Mouse (Mus musculus) brown adipose tissue, adult 24 weeks (tissue): Measurements from ENCODE around the gene Ica1. TPM values are rescaled to one million over a fixed set of nuclear protein-coding genes. Genes with fewer than 3 reads are reported as not detected.

Experiments
- H3K27ac ChIP-seq: fragments of 200-500 bp; replicated peaks from 2 replicates; pipeline ENCODE4 v1.5.1; 2012; ENCODE audit warnings: low read depth, mild to moderate bottlenecking, low read length
- H3K4me1 ChIP-seq: fragments of 200-500 bp; 2 replicates; pipeline ENCODE4 v1.6.1; 2012; ENCODE audit warnings: low read length, mixed read lengths; ENCODE audit not compliant: control insufficient read depth, insufficient read depth, insufficient read length
- H3K4me3 ChIP-seq: fragments of 200-500 bp; 2 replicates; pipeline ENCODE4 v1.5.1; 2012; ENCODE audit warnings: low read depth, mild to moderate bottlenecking, low read length, moderate library complexity; ENCODE audit not compliant: insufficient read depth
- polyA plus RNA-seq: library from polyadenylated mRNA; stranded (reverse); fragments of >200 nt; gene quantifications from 2 replicates; pipeline ENCODE4 v1.2.4, GENCODE M21; 2012; ENCODE audit not compliant: missing spikeins, insufficient read depth, insufficient read length

Gene Ica1
- polyA plus RNA-seq, 1 experiment = 5.5 TPM

DNA sequence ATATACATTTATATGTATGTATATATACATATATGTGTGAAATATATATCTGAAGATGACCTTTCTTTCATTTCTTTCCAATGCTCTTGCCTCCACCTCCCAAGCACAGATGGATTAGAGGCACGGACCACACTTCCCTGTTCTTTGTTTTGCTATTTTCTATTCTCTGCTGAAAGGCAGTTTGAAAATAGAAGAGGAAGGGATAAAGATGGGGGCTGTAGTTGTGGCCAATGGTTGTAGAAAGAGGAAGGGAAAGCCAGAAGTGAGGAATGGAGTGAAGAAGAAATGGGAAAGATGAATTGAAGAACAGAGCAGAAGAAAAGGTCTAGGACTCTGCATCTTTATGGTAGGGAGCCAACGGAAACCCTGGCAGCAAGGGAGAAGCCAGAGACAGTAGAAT is 122.8 kb downstream of the Ica1 start:
- Histone ChIP-seq H3K27ac (no peak overlapping the region), H3K4me3 (no peak overlapping the region), H3K4me1 (0 out of 2 replicates have a peak, but pooled peaks cover 2% of the 10 kb centered on the region)

- Histone ChIP-seq H3K4me3 (no peak overlapping the region), H3K4me1 (0 out of 2 replicates have a peak, but pooled peaks cover 2% of the 10 kb centered on the region), H3K27ac (no peak overlapping the region)
Observed at GRCm38 (mm10) chr6:8650413-8650812, 127.9 kb downstream of the Ica1 start.

DNA sequence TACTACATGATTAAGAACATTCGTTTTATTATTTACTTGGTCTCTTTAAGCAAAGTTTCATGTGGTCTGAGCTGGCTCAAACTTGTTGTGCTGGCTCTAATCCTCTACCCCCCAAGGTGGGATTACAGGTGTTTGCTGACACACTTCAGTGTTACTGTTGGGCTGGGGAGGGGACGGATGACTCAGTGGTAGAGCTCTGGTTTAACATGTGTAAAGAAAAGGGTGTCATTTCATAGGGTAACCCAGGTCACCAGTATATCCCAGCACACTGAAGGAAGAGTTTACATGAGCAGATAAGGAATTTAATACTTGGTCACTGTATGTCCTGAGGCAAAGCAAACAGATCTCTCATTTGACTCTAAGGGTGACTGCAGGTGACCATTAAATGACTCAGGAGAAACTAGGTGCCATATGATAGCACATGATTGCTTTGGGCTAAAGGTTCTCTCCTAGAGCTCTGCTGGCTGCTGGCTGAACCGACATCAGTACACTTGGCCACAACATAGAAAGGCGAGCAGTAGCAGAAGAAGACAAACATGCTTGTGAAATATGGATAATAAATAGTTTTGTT is 128.9 kb downstream of the Ica1 start:
- no peak overlapping the region for H3K27ac ChIP-seq
- no peaks in the 10 kb centered on the region for H3K4me1 ChIP-seq
- no peak overlapping the region for H3K4me3 ChIP-seq

DNA sequence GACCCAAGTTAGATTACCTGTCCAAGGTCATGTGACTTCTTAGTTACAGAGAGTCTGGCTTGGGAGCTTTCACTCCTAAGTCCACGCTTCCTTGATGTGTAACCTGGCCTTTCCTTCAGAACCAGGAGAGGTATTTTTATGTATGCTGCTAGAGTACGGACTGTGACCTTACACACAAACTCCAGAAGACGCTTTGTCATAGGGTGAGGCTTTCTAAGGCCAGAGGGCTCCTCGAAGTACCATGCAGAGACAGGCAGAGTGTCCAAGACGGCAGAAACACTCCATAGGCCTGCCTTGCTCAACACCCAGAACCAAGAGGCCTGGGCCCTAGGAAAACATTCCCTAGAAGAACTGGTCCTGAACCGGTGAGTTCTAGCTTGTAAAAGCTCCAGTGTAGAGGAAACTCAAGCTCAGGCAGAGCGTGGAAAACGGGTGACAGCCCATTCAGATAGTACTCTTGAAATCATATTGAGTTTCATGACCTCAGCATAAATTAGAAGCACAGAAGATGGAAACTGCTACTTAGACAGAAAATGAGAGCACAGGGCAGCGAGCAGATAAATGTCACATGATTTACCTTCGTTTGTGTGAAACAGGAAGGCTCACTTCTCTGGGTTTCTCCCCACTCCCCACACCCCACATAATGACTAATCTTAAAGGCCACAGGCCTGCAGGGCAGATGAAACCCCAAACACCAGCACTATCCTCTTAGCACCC is 129.9 kb downstream of the Ica1 start:
- H3K4me1 ChIP-seq = no peaks in the 10 kb centered on the region
- H3K27ac ChIP-seq = no peak overlapping the region
- no peak overlapping the region for H3K4me3 ChIP-seq

GRCm38 (mm10) chr6:8647513-8648184 is 130.6 kb downstream of the Ica1 start:
- no peak overlapping the region for H3K4me3 ChIP-seq
- H3K4me1 ChIP-seq = no peaks in the 10 kb centered on the region
- H3K27ac ChIP-seq = no peak overlapping the region

DNA sequence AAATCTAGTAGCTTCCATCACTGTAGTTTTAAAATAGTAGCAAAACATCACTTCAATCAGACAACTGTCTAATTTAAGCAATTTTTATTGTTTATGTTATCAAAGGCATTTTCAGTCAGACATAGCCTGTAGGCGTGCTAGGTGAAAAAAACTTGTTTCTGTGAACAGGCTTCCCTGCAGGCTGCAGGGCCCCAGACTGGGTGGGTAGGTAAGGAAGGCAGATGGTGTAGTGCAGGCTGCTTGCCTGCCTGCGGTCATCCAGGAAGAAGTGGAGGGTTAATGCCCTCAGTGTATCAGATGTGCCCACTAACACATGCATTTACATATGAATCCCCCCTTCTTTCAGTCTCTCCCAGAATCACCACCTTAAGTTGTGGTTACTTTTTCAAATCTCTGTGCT is 132.6 kb downstream of the Ica1 start:
- no peak overlapping the region for H3K4me3 ChIP-seq
- no peaks in the 10 kb centered on the region for H3K4me1 ChIP-seq
- H3K27ac ChIP-seq = no peak overlapping the region

DNA sequence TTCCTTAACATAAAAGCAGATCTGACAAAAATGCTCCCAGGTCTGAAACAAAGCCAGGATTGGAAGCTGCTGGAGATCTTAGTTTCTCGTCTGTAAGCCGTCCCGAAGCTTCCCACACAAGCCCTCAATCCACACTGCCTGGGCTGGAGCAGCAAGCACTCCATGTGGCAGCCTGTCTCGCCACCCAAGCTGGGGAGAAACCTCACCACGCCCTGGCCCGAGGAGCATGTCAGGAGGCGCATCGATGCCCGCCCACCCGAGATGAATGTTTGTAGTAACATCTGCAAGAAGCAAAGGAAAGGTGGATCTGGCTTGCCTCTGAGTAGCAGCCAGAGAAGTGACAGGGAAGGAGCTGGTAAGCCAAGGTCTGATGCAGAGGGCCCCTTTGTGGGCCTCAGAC is 133.6 kb downstream of the Ica1 start:
- no peaks in the 10 kb centered on the region for H3K4me1 ChIP-seq
- no peak overlapping the region for H3K4me3 ChIP-seq
- no peak overlapping the region for H3K27ac ChIP-seq

DNA sequence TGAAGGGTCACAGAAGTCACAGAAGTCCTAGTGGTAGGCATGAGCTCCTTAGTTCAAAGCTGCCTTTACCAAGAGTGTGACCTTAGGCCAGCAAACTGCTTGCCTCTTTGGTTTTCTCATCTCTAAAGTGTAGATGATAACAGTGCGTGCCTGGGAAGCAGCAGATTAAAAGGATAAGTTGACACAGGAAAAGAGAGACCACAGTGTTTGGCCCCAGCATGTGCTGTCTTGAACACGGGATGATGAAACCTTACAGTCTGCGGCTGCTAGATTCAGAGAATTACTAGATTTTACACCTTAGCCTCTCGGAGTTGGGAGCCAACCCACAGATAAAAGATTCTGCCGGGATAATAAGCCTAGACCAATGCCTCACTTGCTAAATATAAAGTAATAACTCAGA is 137.4 kb downstream of the Ica1 start:
- Histone ChIP-seq H3K27ac (no peak overlapping the region), H3K4me3 (no peak overlapping the region), H3K4me1 (no peaks in the 10 kb centered on the region)

DNA sequence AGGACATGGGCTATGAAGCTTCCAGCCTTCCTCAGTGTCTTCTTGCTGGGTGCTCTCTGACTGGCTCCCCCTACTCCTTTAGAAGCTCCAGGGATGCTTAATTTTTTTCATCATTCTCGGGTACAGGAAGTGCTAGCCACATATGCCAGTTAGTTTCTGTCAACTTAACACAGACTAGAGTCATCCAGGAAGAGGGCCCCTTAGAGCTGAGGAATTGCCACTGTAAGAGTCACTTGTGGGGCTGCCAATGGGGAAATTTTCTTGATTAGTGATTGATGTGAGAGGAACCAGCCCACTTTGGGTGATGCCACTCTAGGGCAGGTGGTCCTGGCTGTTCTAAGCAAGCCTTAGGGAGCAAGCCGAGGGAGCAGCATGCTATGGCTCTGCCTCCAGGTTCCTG is 138.8 kb downstream of the Ica1 start:
- Histone ChIP-seq H3K4me3 (no peak overlapping the region), H3K4me1 (no peaks in the 10 kb centered on the region)

GRCm38 (mm10) chr6:8638899-8639298 is 139.4 kb downstream of the Ica1 start:
- H3K4me3 ChIP-seq = no peak overlapping the region
- H3K27ac ChIP-seq = no peak overlapping the region
- H3K4me1 ChIP-seq = no peaks in the 10 kb centered on the region

More for the DNA sequence above, 138.8 kb downstream of the Ica1 start:
- H3K27ac ChIP-seq = no peak overlapping the region

GRCm38 (mm10) chr6:8638122-8638521 is 140.2 kb downstream of the Ica1 start:
- Histone ChIP-seq H3K4me1 (no peaks in the 10 kb centered on the region), H3K27ac (no peak overlapping the region)

DNA sequence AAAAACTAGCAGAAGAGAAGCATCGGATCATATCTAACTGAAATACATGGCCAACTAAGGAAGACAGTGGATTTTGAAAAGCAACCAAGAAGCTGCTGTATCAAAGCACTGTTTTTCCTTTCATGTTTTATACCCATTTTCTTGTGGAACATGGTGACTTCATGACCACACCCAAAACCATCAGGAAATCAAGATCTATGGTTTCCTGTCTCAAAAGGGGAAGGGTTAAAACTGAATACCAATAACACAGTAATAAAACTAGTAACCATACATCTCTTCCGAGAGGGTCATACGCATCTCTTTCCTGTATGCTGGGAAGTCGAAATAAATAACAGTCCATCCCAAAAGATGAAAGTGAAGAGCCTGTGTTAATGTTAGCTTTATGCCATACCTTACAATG is 145.6 kb downstream of the Ica1 start:
- H3K4me1 ChIP-seq = no peaks in the 10 kb centered on the region
- H3K27ac ChIP-seq = no peak overlapping the region
- no peak overlapping the region for H3K4me3 ChIP-seq

More at GRCm38 (mm10) chr6:8638122-8638521, 140.2 kb downstream of the Ica1 start:
- no peak overlapping the region for H3K4me3 ChIP-seq

GRCm38 (mm10) chr6:8631986-8632632 is 146.2 kb downstream of the Ica1 start:
- no peaks in the 10 kb centered on the region for H3K4me1 ChIP-seq
- no peak overlapping the region for H3K27ac ChIP-seq
- H3K4me3 ChIP-seq = no peak overlapping the region

- H3K27ac ChIP-seq = no peak overlapping the region
- H3K4me1 ChIP-seq = no peaks in the 10 kb centered on the region
- H3K4me3 ChIP-seq = no peak overlapping the region
Observed at GRCm38 (mm10) chr6:8631362-8631761, 146.9 kb downstream of the Ica1 start.

DNA sequence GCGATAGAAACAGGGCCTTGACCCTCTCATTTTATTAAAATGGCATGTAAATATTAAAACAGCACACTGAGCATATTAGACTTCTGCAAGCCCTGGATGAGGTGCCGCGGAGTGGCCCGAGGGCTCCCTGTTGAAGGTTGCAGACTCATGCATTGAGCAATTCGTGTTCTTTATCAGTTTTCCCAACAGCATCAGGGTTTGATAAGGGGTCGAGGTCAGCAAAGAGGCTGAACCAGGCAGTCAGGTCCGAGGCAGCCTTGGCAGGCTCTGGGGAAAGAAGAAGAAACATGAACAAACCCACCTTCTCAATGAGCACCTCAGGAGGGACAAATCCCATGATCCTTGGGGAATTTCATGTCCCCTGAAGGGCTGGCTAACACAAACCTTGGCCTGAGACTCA is 147.8 kb downstream of the Ica1 start:
- no peaks in the 10 kb centered on the region for H3K4me1 ChIP-seq
- H3K27ac ChIP-seq = no peak overlapping the region

More for the DNA sequence above, 147.8 kb downstream of the Ica1 start:
- H3K4me3 ChIP-seq = no peak overlapping the region
